Mouse (Mus musculus): ENCODE measurements around the gene Hal.

DNA sequence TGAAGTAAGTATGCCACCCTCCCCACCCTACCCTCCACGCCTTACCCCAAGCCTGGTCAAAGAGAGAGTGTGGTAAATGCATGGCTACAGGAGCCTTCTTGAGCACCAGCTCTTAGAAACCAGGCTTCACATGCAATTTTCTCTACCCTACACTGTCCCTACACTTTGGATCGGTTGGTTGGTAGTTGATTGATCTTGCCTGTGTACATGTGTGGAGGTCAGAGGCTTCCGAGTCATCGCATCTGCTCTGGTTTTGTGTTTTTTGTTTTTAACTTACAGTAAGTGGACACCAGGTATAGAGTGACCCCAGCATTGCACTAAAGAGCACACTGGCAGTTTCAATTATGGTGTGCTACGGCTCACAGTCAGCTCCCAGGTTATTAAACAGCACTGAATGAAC, 55.6 kb downstream of the Hal start:
- TF ChIP-seq CTCF (IDR thresholded peaks at IDR 0.05; ENCODE audit: insufficient read depth, low read depth, low read length) = no peak
- TF ChIP-seq POLR2A (IDR thresholded peaks at IDR 0.05; ENCODE audit: insufficient read depth, low read depth, low read length) = no peak

Data from olfactory bulb, adult 2 months (tissue).